Mouse (Mus musculus): ENCODE results near the gene Smarcc1. TPM values are rescaled to one million over a fixed set of nuclear protein-coding genes. Genes with fewer than 3 reads are reported as not detected.

Smarcc1 gene
- polyA plus RNA-seq, 1 experiment, result 10.8 TPM

DNA sequence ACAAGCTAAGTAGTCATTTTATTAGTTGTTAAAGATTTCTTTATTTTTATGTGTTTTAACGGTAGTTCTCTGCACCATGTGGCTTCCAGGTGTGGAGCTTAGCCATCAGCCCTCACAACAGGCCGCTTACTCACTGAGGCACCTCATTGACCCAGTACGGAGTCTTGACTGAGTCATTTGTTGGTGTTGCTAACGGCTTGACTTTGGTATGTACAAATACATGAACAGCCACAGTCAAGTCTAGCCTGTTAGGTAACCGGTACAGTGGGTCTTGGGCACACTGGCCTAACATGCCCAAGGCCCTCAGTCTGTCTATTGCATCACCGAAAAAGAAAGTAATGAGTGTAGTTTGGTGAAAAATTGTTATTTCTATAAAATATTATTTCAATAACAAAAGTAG, 111.2 kb downstream of the Smarcc1 start:
- 81% methylated on average over 6 of the region's 6 CpGs for WGBS
- DNase-seq (ENCODE audit: low read depth, low spot score), result no peak

- WGBS, result 95% methylated on average over 1 of the region's 1 CpGs
- no peak for DNase-seq (ENCODE audit: low read depth, low spot score)
Observed at GRCm38 (mm10) chr9:110229112-110229511, 111.6 kb downstream of the Smarcc1 start.

- DNase-seq (ENCODE audit: low read depth, low spot score), result no peak
- WGBS, result 80% methylated on average over 10 of the region's 10 CpGs
Observed at GRCm38 (mm10) chr9:110229566-110230248, 112.2 kb downstream of the Smarcc1 start.

DNA sequence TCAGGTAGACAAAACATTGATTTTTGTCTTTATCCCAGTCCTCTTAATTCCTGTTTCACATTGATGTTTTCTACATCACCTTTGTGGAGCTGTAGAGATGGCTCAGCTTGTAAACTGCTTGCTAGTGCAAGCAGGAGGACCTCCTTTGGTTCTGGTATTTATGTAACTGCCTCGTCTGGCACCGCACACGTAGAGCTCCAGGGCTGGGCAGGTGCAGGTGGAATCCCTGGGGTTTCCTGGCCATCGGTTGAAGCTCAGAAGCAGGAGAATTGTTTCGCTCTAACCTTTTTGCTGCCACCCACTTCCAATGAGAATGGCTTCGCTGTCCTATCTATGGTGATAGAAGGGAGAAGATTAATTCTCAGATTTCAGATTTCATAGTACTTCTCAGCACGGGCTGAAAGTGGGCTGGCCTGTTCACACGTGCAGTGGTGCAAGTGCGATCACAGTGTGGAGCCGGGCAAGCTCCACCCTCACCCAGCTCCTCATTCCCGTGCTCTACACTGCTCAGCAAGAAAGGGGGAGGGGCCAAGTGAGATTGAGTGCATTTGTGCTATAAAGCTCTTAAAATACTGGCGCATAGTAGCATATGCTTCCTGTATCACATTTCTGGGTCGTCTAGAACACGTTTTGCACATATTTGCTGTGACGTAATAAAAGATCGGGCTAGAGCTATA, 113.0 kb downstream of the Smarcc1 start:
- DNase-seq (ENCODE audit: low read depth, low spot score), result no peak
- 62% methylated on average over 16 of the region's 16 CpGs for WGBS

GRCm38 (mm10) chr9:110234962-110235361, 117.5 kb downstream of the Smarcc1 start:
- 95% methylated on average over 6 of the region's 6 CpGs for WGBS
- DNase-seq (ENCODE audit: low read depth, low spot score), result no peak

DNA sequence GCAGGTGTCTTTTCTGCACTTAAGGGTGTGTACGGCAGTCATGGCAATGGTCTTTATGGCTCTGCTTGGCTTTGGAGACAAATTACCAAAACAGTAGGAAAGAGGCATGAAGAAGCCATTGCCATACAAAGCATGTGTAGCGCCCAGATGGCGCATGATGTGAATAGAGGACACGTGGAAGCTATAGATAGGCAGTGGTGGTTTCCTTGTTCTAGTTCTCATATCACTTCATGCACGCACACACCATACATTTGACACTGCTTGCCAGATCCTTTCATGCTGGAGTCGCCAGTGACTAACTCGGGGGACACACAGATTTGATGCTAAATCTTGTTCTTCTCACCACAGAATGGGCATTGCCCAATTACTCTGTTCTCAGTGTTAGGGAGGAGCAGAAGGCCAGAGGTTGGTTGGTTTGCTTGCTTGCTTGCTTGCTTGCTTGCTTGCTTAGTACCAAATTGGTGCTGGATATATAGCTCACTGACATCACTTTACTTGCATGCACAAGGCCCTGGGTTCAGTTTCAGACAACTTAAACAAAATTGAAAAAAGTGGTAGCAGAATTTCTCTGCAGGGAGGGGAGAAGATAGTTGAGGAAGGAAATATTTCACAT, 125.8 kb downstream of the Smarcc1 start, which contains the start of gene Cspg5:
Cspg5 (plus strand) TSS at position 563 of the 613 bp plus-strand sequence.
- WGBS, result 82% methylated on average over 7 of the region's 7 CpGs
- no peak for DNase-seq (ENCODE audit: low read depth, low spot score)

DNA sequence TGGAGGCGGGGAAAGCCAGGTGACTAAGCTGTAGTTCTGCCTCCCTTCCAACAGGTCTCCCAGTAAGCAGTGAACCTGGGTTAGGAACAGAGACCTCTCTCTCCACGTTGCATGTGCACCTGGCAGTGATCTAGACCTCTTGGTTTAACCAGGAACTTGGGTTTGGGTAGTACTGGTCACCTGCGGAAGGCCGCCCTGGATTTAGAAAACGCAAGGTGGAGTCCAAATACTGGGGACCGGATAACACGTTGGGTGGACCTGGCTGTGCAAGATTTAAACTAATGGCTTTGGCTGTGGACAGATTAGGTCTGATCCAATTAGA, 127.0 kb downstream of the Smarcc1 start:
- 12% methylated on average over 7 of the region's 7 CpGs for WGBS

DNA sequence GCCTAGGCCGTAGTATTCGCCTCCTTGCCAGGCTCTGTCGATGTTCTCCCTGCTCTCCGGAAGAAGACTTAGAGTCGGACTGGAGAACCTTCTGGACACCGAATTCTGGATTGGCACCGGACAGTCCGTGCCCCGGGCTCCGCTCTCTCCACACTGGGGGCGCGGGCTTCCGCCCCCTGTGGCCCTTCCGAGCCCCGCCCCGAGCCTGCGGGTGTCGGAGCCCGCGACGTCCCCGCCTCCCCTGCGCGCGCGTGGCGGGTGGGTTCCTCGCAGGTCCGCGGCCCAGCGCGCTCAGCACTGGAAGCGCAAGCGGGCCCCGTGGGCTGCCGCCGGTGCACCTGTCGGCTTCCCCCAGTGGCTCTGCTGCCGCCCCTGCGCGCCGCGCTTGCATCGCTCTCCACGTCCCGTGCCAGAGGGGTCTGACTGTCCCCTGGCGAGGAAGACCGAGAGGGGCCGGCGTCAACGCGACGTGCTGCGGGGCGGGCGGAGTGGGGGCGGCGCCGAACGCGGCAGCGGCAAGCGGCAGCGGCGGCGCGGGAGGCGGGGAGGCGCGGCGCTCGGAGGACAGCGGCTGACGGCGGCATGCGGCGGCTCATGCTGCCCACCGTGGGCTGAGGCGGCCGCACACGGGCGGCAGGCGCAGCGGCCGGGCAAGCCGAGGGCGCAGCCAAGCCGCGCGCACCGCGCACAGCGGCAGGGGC, 127.5 kb downstream of the Smarcc1 start:
- no peak for DNase-seq (ENCODE audit: low read depth, low spot score)
- under 1% methylated on average over 93 of the region's 93 CpGs for WGBS

More for the DNA sequence above, 127.0 kb downstream of the Smarcc1 start:
- DNase-seq (ENCODE audit: low read depth, low spot score), result no peak

DNA sequence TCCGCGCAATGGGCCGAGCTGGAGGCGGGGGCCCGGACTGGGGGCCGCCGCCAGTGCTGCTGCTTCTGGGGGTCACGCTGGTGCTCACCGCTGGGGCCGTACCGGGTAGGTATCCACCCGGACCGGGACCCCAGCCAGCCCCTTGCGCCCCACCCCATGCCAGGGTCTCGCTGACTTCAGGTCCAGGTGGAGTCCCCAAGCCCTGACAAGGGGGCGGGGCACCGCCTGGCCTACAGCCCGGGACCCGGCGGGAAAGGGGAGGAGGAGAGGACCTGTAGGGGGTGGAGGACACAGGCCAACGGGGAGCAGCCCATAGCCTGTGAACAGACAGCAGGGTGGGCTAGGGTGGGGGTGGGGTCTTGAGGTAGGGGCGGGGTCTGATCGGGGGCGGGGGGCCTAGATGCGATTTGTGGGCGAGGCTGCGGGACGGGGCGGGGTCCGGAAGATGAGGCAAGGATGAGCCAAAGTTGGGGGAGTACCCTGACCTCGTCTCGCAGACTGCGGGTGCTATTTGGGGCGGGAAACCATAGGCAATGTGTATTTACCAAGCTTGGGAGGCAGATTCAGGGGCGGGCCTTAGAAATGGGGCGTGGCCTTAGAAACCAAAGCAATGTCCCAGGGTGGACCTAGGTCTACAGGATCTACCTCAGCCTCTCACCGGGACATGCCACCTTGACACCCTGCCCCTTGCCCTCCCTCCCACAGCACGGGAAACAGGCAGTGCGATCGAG, 128.2 kb downstream of the Smarcc1 start:
- DNase-seq (ENCODE audit: low read depth, low spot score), result no peak
- 1% methylated on average over 39 of the region's 40 CpGs for WGBS

- no peak for DNase-seq (ENCODE audit: low read depth, low spot score)
Observed at GRCm38 (mm10) chr9:110246321-110246640, 128.8 kb downstream of the Smarcc1 start.

DNA sequence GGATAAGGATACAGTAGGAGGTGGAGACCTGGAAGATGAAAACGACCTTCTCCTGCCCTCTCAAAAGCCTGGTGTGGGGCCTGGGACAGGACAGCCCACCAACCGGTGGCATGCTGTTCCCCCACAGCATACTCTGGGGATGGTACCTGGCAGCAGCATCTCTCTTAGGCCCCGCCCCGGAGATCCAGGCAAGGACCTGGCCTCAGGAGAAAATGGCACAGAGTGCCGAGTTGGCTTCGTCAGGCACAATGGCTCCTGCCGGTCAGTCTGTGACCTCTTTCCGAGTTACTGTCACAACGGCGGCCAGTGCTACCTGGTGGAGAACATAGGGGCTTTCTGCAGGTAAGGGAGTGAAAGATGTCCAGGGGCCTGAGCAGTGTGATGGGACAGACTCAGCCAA, 129.5 kb downstream of the Smarcc1 start:
- 91% methylated on average over 10 of the region's 10 CpGs for WGBS

More at GRCm38 (mm10) chr9:110246321-110246640, 128.8 kb downstream of the Smarcc1 start:
- WGBS, result 34% methylated on average over 13 of the region's 13 CpGs

DNA sequence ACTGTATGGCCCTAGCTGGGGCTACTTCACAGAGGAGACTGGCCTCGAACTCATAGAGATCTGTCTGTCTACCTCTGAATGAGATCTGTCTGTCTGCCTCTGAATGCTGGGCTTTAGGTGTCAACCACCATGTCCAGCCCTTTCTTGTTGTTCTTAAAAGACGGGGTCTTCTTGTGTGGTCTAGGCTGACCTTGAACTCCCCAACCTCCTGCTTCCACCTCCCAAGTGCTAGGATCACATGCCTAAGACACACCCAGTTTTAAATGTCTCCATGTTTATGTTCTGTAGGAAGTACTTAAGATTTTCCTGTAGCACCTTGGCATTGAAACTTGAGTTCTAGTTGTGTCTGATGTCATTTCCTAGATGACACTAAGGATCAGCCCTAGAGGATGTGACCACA, 131.4 kb downstream of the Smarcc1 start:
- WGBS, result 77% methylated on average over 2 of the region's 2 CpGs
- DNase-seq (ENCODE audit: low read depth, low spot score), result no peak

More for the DNA sequence above, 129.5 kb downstream of the Smarcc1 start:
- DNase-seq (ENCODE audit: low read depth, low spot score), result no peak

DNA sequence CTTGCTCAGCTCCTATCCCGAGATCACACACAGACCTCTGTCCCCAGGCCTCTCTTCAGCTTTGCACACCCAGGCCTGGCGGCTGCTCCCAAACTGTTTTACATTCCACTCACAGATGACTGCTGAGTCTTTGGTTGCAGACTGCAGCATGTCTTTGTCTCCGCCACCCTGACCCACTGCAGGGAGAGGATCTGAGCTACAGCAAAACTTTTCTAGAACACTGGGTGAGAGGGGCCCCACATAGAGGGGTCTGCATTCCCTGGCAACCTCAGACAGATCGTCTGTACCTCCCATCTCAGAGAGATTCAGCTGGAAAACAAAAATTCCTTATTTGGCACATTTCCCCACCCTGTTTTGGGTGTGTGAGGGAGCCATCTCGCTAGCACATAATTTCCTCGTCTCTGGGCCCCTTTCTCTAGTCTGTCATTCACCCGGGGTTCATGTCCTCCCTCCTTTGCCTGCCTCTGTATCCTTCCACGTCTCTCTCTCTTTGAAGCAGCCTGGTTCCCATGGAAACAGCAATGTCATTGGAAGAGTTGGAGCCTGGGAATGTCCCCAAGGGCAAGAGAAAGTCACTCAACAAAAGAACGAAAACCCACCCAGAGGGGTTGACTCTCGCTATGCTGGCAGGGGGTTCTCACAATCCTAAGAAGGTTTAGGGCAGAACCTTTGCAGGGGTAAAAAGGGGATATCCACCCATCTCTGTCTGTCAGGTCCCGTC, 132.5 kb downstream of the Smarcc1 start:
- DNase-seq (ENCODE audit: low read depth, low spot score), result no peak
- 34% methylated on average over 11 of the region's 11 CpGs for WGBS

- 90% methylated on average over 14 of the region's 14 CpGs for WGBS
- DNase-seq (ENCODE audit: low read depth, low spot score), result no peak
Observed at GRCm38 (mm10) chr9:110250776-110251175, 133.3 kb downstream of the Smarcc1 start.

DNA sequence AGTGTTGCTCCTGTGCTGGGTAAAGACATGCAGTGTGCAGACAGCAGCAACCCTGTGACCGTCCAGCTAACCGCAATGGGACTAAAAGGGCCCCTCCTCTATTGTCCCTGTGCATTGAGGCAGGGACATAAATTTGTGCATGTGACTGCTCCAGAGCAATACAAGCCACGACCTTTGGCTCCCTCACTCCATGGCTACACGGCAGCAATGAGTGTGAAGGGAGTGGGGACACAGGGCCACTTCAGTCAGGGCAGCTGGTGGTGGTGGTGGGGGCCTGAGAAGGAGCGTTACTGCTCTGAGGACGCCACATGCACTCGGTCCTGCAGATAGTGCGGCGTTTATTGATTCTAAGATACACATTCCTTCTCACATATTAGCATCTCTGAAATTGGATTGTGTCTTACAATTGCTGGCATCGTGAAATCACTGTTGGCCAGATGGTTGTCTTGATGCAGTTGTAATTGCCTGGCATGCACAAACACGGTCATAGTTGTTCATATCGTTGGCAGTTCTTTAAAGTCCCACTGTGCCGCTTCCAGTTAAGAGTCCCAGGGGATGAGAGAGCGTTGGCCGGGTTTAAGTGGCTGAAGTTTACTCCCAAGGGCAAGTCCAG, 138.0 kb downstream of the Smarcc1 start:
- no peak for DNase-seq (ENCODE audit: low read depth, low spot score)
- WGBS, result 49% methylated on average over 15 of the region's 15 CpGs

- 75% methylated on average over 6 of the region's 6 CpGs for WGBS
- DNase-seq (ENCODE audit: low read depth, low spot score), result no peak
Observed at GRCm38 (mm10) chr9:110258646-110259045, 141.1 kb downstream of the Smarcc1 start.

GRCm38 (mm10) chr9:110259118-110259517, 141.6 kb downstream of the Smarcc1 start:
- no peak for DNase-seq (ENCODE audit: low read depth, low spot score)
- WGBS, result 81% methylated on average over 3 of the region's 3 CpGs

DNA sequence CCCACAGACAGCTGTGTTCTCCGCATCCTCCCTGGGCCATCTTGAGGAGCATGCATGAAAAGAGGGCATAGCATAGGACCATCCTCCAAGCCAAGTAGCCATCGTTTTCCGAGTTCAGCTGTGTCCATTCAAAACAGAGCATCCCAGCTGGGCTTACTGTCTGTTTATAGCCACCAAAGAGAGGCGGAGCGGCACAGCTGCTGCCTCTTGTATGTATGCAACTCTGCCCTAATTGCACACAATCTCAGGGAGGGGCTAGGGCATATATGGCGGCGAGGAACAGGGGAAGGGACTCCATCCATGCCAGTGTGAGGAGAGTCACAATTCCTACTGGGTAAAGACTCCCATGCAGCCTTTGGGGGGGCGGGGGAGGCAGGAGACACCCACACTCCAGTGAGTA, 145.7 kb downstream of the Smarcc1 start:
- no peak for DNase-seq (ENCODE audit: low read depth, low spot score)
- WGBS, result 59% methylated on average over 8 of the region's 8 CpGs

GRCm38 (mm10) chr9:110264991-110265390, 147.5 kb downstream of the Smarcc1 start:
- no peak for DNase-seq (ENCODE audit: low read depth, low spot score)
- WGBS, result 91% methylated on average over 9 of the region's 9 CpGs
